Mouse (Mus musculus): ENCODE data around the gene Tigd4.

- TF ChIP-seq TAL1 (IDR thresholded peaks at IDR 0.05; ENCODE audit: low read length) (no peak), GATA1 (IDR thresholded peaks at IDR 0.05; ENCODE audit: low read length) (no peak)
Measured at GRCm38 (mm10) chr3:84641391-84641790, 48.0 kb downstream of the Tigd4 start.
